Mouse (Mus musculus): ENCODE measurements at regions not wholly inside any gene's neighbourhood (a gene's known extent, or its start where the extent isn't known, plus 50 kb on each side); places are given as distances from the start of the nearest gene placed in this dataset.

- no peak for DNase-seq (ENCODE audit: low spot score in 2 of 2)
- intact Hi-C loops (cut with DNase I) = no loop called here
Measured at GRCm38 (mm10) chr3:60305399-60305798, 167.2 kb upstream of the Mbnl1 start.

GRCm38 (mm10) chr3:60310402-60310801 lies 162.2 kb upstream of the Mbnl1 start:
- intact Hi-C loops (cut with DNase I) = no loop called here
- DNase-seq (ENCODE audit: low spot score in 2 of 2) = no peak

- DNase-seq (ENCODE audit: low spot score in 2 of 2) = no peak
Measured at GRCm38 (mm10) chr3:60311178-60311577, 161.5 kb upstream of the Mbnl1 start.

GRCm38 (mm10) chr3:60320213-60320936 lies 152.3 kb upstream of the Mbnl1 start:
- intact Hi-C loops (cut with DNase I) = no loop called here
- DNase-seq (ENCODE audit: low spot score in 2 of 2) = no peak

More at GRCm38 (mm10) chr3:60311178-60311577, 161.5 kb upstream of the Mbnl1 start:
- intact Hi-C loops (cut with DNase I) = no loop called here

GRCm38 (mm10) chr3:60323514-60323913 lies 149.1 kb upstream of the Mbnl1 start:
- DNase-seq (ENCODE audit: low spot score in 2 of 2) = no peak
- intact Hi-C loops (cut with DNase I) = no loop called here

GRCm38 (mm10) chr3:60324416-60324815 lies 148.2 kb upstream of the Mbnl1 start:
- intact Hi-C loops (cut with DNase I) = no loop called here
- DNase-seq (ENCODE audit: low spot score in 2 of 2) = no peak

GRCm38 (mm10) chr3:60324969-60325368 lies 147.7 kb upstream of the Mbnl1 start:
- DNase-seq (ENCODE audit: low spot score in 2 of 2) = no peak
- intact Hi-C loops (cut with DNase I) = no loop called here

- intact Hi-C loops (cut with DNase I) = no loop called here
Measured at GRCm38 (mm10) chr3:60332460-60332859, 140.2 kb upstream of the Mbnl1 start.

GRCm38 (mm10) chr3:60333669-60334068 lies 139.0 kb upstream of the Mbnl1 start:
- DNase-seq (ENCODE audit: low spot score in 2 of 2) = no peak
- intact Hi-C loops (cut with DNase I) = no loop called here

More at GRCm38 (mm10) chr3:60332460-60332859, 140.2 kb upstream of the Mbnl1 start:
- no peak for DNase-seq (ENCODE audit: low spot score in 2 of 2)

GRCm38 (mm10) chr3:60334133-60334532 lies 138.5 kb upstream of the Mbnl1 start:
- DNase-seq (ENCODE audit: low spot score in 2 of 2) = no peak
- intact Hi-C loops (cut with DNase I) = no loop called here

- no peak for DNase-seq (ENCODE audit: low spot score in 2 of 2)
- intact Hi-C loops (cut with DNase I) = no loop called here
Measured at GRCm38 (mm10) chr3:60346390-60346789, 126.2 kb upstream of the Mbnl1 start.

- intact Hi-C loops (cut with DNase I) = no loop called here
- DNase-seq (ENCODE audit: low spot score in 2 of 2) = no peak
Measured at GRCm38 (mm10) chr3:60347049-60347448, 125.6 kb upstream of the Mbnl1 start.

- intact Hi-C loops (cut with DNase I) = no loop called here
- DNase-seq (ENCODE audit: low spot score in 2 of 2) = no peak
Measured at GRCm38 (mm10) chr3:60371176-60371965, 101.3 kb upstream of the Mbnl1 start.

- DNase-seq (ENCODE audit: low spot score in 2 of 2) = no peak
- intact Hi-C loops (cut with DNase I) = no loop called here
Measured at GRCm38 (mm10) chr3:60373662-60374061, 99.0 kb upstream of the Mbnl1 start.

- no peak for DNase-seq (ENCODE audit: low spot score in 2 of 2)
- intact Hi-C loops (cut with DNase I) = no loop called here
Measured at GRCm38 (mm10) chr3:60388593-60388992, 84.0 kb upstream of the Mbnl1 start.

- intact Hi-C loops (cut with DNase I) = no loop called here
- DNase-seq (ENCODE audit: low spot score in 2 of 2) = no peak
Measured at GRCm38 (mm10) chr3:60389032-60389431, 83.6 kb upstream of the Mbnl1 start.

GRCm38 (mm10) chr3:60395299-60395698 lies 77.3 kb upstream of the Mbnl1 start:
- DNase-seq (ENCODE audit: low spot score in 2 of 2) = no peak
- intact Hi-C loops (cut with DNase I) = no loop called here

- intact Hi-C loops (cut with DNase I) = no loop called here
- DNase-seq (ENCODE audit: low spot score in 2 of 2) = no peak
Measured at GRCm38 (mm10) chr3:60396971-60397370, 75.7 kb upstream of the Mbnl1 start.

- intact Hi-C loops (cut with DNase I) = no loop called here
- no peak for DNase-seq (ENCODE audit: low spot score in 2 of 2)
Measured at GRCm38 (mm10) chr3:60398796-60399195, 73.8 kb upstream of the Mbnl1 start.

- intact Hi-C loops (cut with DNase I) = no loop called here
- DNase-seq (ENCODE audit: low spot score in 2 of 2) = no peak
Measured at GRCm38 (mm10) chr3:60402251-60402830, 70.3 kb upstream of the Mbnl1 start.

- no peak for DNase-seq (ENCODE audit: low spot score in 2 of 2)
Measured at GRCm38 (mm10) chr3:60407426-60407825, 65.2 kb upstream of the Mbnl1 start.

More at GRCm38 (mm10) chr3:60407426-60407825, 65.2 kb upstream of the Mbnl1 start:
- intact Hi-C loops (cut with DNase I) = no loop called here
